Mouse (Mus musculus) ES-E14 (cell line): ENCODE measurements around the gene Ddx20. TPM values are rescaled to one million over a fixed set of nuclear protein-coding genes. Genes with fewer than 3 reads are reported as not detected.

Experiments
- DNase-seq: peaks from one replicate; pipeline ENCODE4 v3.0.0-alpha.2; 2013; ENCODE audit warnings: low read depth, low spot score
- H3K27ac ChIP-seq: 2 replicates; pipeline ENCODE4 v1.5.1; 2012; ENCODE audit warnings: low read depth, mild to moderate bottlenecking, low read length, moderate library complexity, mixed read lengths; ENCODE audit not compliant: poor library complexity, insufficient read depth, severe bottlenecking
- H3K36me3 ChIP-seq: 2 replicates; pipeline ENCODE4 v1.6.1; 2012; ENCODE audit warnings: mild to moderate bottlenecking, low read length, moderate library complexity, mixed read lengths; ENCODE audit not compliant: control insufficient read depth, poor library complexity, insufficient read depth, severe bottlenecking
- H3K4me1 ChIP-seq, 2 experiments: fragments of 150-350 bp in 1 of 2; sonication (generic) in 1 of 2; 2 replicates each; pipeline ENCODE4 v1.6.1; 2012; ENCODE audit warnings: low read length in 2 of 2, mild to moderate bottlenecking in 1 of 2, mixed read lengths in 1 of 2; ENCODE audit not compliant: control insufficient read depth in 2 of 2, insufficient read depth in 2 of 2, poor library complexity in 1 of 2
- H3K4me3 ChIP-seq, 2 experiments: fragments of 150-350 bp in 1 of 2; sonication (generic) in 1 of 2; 2 replicates each; pipeline ENCODE4 v1.5.1; 2012; ENCODE audit warnings: low read length in 2 of 2, low read depth in 1 of 2, mild to moderate bottlenecking in 1 of 2, mixed read lengths in 1 of 2; ENCODE audit not compliant: insufficient read depth in 1 of 2, poor library complexity in 1 of 2, severe bottlenecking in 1 of 2
- H3K9ac ChIP-seq: 2 replicates; pipeline ENCODE4 v1.6.1; 2012; ENCODE audit warnings: low read depth, mild to moderate bottlenecking, low read length, mixed read lengths; ENCODE audit not compliant: poor library complexity, insufficient read depth, severe bottlenecking
- H3K9me3 ChIP-seq: fragments of 150-350 bp; sonication (generic); 2 replicates; pipeline ENCODE4 v1.6.1; 2012; ENCODE audit warnings: low read depth, mild to moderate bottlenecking, low read length; ENCODE audit not compliant: control insufficient read depth, insufficient read depth
- CHD2 ChIP-seq: IDR thresholded peaks from 2 replicates; pipeline ENCODE4 v1.6.1; 2014; ENCODE audit warnings: mild to moderate bottlenecking, low read depth, low read length, inconsistent platforms
- HCFC1 ChIP-seq: IDR thresholded peaks from 2 replicates; pipeline ENCODE4 v1.6.1; 2012; ENCODE audit warnings: low read length, inconsistent platforms, borderline replicate concordance; ENCODE audit not compliant: insufficient read depth
- MAFK ChIP-seq: IDR thresholded peaks from 2 replicates; pipeline ENCODE4 v1.6.1; 2014; ENCODE audit warnings: mild to moderate bottlenecking, low read depth, low read length, inconsistent platforms; ENCODE audit not compliant: insufficient read depth
- ZC3H11A ChIP-seq: IDR thresholded peaks from 2 replicates; pipeline ENCODE4 v1.6.1; 2012; ENCODE audit warnings: low read depth, mild to moderate bottlenecking, inconsistent platforms, low read length, borderline replicate concordance
- ZNF384 ChIP-seq: IDR thresholded peaks from 2 replicates; pipeline ENCODE4 v1.6.1; 2012; ENCODE audit warnings: low read depth, low read length, inconsistent platforms
- in situ Hi-C, 2 experiments: fragments of 600-800 bp; cut with MboI; formaldehyde crosslinking; loops; one replicate each; pipeline ENCODE4 v1.15.1; 2025; ENCODE audit warnings: low sequenced_read_pairs in 2 of 2, inconsistent platforms in 1 of 2; ENCODE audit not compliant: unreplicated experiment in 2 of 2
- total RNA-seq: library from RNA; depleted of rRNA; stranded (reverse); fragments of 300-350 nt; gene quantifications from 2 replicates; pipeline ENCODE4 v1.2.3, GENCODE M21; 2012; rRNA removed

The Ddx20 gene
- total RNA-seq, result 35.7 and 46.7 TPM in 2 replicates

DNA sequence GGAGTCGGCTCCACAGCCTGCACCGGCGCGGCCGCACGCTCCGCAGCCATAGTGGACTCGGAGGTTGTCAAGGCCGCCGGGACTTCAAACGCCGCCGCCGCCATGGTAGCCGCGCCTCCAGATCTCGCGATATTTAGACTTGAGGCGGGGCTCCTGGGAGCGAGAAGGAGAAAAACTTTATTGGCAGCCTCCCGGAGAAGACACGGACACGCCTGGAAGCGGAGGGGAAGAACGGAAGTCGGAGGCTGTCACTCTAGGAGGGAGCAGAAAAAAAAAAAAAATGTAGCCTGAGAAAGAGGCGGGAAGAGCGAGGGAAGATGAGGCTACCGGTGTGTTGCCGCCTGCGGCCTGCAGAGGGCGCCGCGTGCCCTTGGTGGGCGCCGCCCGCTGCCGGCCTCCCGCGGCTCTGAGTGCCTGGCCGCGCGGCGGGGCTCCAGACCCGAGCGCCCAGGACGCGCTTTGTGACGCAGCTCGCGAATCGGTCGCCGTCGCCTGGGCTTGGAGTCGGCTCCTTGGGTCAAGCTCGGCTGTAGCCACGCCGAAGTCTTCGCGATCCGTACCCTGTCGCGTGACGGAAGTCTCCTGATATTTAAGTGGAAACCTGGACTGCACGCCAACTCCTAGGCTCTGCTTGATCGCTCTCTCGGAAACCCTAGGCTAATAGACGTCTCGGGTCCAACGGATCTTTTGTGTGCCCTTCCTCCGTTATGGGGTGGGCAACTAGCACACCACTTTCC is at the start of gene Ddx20:
Gene Ddx20 (minus strand): TSS at position 251 of the 737 bp plus-strand sequence.
- TF ChIP-seq MAFK (no peak), HCFC1 (peak; percentile 82), CHD2 (peak; percentile 99), ZNF384 (peak; percentile 100), ZC3H11A (peak; percentile 20; the same call in 1 of the 2 replicates)
- peak; percentile 94 for DNase-seq
- in situ Hi-C loops, result no loop called here
- Histone ChIP-seq H3K9ac (peak within 1 kb of the TSS; percentile 100), H3K4me1 (no peaks in the 10 kb centered on the region), H3K27ac (peak within 1 kb of the TSS; percentile 58), H3K4me3 (peak within 1 kb of the TSS; percentile 77 to 100), H3K36me3 (peaks cover 5% of the 10 kb centered on the region), H3K9me3 (no peaks in the 10 kb centered on the region)

DNA sequence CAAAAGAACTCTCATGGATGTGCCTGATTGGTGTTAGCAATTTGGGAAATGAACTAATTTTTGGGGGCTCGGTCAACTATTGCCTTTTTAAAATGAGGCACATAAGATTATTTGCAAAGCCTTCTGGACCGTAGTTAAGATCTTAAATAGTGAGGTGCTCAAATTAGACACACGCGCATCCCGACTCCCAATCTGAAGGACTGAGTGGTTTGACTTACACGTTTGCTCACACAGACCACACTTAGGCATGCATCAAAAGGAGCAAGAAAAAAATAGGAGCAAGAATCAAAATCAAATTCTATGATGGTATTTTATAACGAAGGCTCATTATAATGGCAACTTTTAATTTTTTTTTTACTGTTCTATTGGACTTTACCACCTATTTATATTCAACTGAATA is 49.7 kb upstream of the Ddx20 start:
- H3K27ac ChIP-seq, result no peak overlapping the region
- H3K4me3 ChIP-seq, result no peak overlapping the region
- H3K36me3 ChIP-seq, result peaks cover 2% of the 10 kb centered on the region; the same call in 1 of the 2 replicates
- in situ Hi-C loops, result no loop called here
- no peaks in the 10 kb centered on the region for H3K9me3 ChIP-seq
- TF ChIP-seq ZC3H11A (no peak), ZNF384 (no peak), CHD2 (no peak), HCFC1 (no peak), MAFK (no peak)
- no peak for DNase-seq
- H3K4me1 ChIP-seq, result no peaks in the 10 kb centered on the region
- no peak overlapping the region for H3K9ac ChIP-seq

DNA sequence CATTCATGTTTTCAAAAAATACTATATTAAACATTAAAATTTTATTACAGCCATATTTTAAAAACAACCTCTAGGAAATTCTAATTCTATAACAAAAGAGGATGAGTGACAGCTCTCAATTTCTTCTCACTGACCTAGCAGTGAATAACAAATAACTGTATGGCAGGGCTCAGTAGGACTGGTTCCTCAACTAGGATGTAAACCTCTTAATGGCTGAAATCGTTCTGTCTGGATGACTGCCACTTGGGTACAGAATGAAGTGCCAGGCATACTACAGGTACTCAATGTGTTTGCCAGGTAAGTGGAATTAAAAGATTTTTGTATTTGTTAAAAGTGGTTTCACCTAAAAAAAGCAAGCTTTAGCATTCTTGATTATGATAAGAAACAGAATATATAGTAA is 48.8 kb upstream of the Ddx20 start:
- H3K27ac ChIP-seq, result no peak overlapping the region
- no peak overlapping the region for H3K9ac ChIP-seq
- no peak for TF ChIP-seq MAFK
- no peak for TF ChIP-seq CHD2
- TF ChIP-seq ZNF384, result no peak
- no peak for TF ChIP-seq HCFC1
- no peak for TF ChIP-seq ZC3H11A
- no peak overlapping the region for H3K4me3 ChIP-seq
- in situ Hi-C loops, result no loop called here
- no peaks in the 10 kb centered on the region for H3K4me1 ChIP-seq
- no peaks in the 10 kb centered on the region for H3K9me3 ChIP-seq
- DNase-seq, result no peak
- H3K36me3 ChIP-seq, result peaks cover 2% of the 10 kb centered on the region; the same call in 1 of the 2 replicates

DNA sequence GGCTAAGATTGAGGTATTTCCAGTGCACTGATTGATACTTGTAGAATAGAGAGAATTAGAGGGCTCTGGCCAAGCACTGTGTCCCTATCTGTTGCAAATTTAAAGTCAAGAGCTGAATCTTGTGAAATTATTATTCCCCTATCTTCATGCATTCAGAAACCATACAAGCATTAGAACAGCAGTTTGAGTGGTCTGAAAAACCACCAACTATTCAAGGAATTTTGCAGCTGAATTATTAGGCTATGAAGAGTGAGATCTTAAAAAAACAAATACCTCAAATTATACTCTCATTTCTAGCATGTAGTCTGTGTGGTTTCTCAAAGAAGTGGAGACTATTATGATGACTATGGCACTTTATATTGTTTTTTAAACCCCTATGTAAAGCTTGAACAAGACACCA is 47.9 kb upstream of the Ddx20 start:
- in situ Hi-C loops, result no loop called here
- no peak for DNase-seq
- Histone ChIP-seq H3K9me3 (no peaks in the 10 kb centered on the region), H3K27ac (no peak overlapping the region), H3K4me3 (no peak overlapping the region), H3K36me3 (peaks cover 2% of the 10 kb centered on the region; the same call in 1 of the 2 replicates), H3K4me1 (no peaks in the 10 kb centered on the region), H3K9ac (no peak overlapping the region)
- TF ChIP-seq MAFK, result no peak
- no peak for TF ChIP-seq ZNF384
- no peak for TF ChIP-seq HCFC1
- no peak for TF ChIP-seq CHD2
- TF ChIP-seq ZC3H11A, result no peak
